Mouse (Mus musculus): ENCODE measurements around the gene H2-T24. TPM values are rescaled to one million over a fixed set of nuclear protein-coding genes. Genes with fewer than 3 reads are reported as not detected.

H2-T24 gene
- total RNA-seq (2023): 25.7 TPM

GRCm38 (mm10) chr17:36020191-36021073, at the start of gene H2-T24:
TSS of gene H2-T24 (minus strand) at chr17:36020560.

GRCm38 (mm10) chr17:36058362-36058761, 38.0 kb upstream of the H2-T24 start, which contains the start of gene Gm11127:
TSS of gene Gm11127 (minus strand) at chr17:36058371.

GRCm38 (mm10) chr17:36042610-36043169, 22.3 kb upstream of the H2-T24 start, which contains the start of the genes H2-T22 and Gm6034:
TSS of gene H2-T22 (minus strand) at chr17:36042747.
TSS of gene Gm6034 (plus strand) at chr17:36042961.

GRCm38 (mm10) chr17:36032351-36032875, 12.1 kb upstream of the H2-T24 start, which contains the start of gene H2-T23:
TSS of gene H2-T23 (minus strand) at chr17:36032855.

GRCm38 (mm10) chr17:35979401-35980362, 40.7 kb downstream of the H2-T24 start, which contains the start of the genes Gnl1 and Prr3:
TSS of gene Gnl1 (plus strand) at chr17:35979851.
TSS of gene Prr3 (minus strand) at chr17:35980236.

GRCm38 (mm10) chr17:35969418-35970389, 50.7 kb downstream of the H2-T24 start, which contains the start of gene Abcf1:
TSS of gene Abcf1 (minus strand) at chr17:35969761.

Other genes with a start within 250 kb of the H2-T24 start
- 6.3 TPM for gene Ier3, start 198.9 kb downstream of the H2-T24 start, total RNA-seq (2023)
- 46.7 TPM for gene Flot1, start 197.3 kb downstream of the H2-T24 start, total RNA-seq (2023)
- 496 TPM for gene Tubb5, start 182.3 kb downstream of the H2-T24 start, total RNA-seq (2023)
- gene Mdc1, start 179.0 kb downstream of the H2-T24 start, total RNA-seq (2023): 79.2 TPM
- gene Nrm, start 159.2 kb downstream of the H2-T24 start, total RNA-seq (2023): 19.7 TPM
- 272 TPM for gene Ppp1r18, start 155.0 kb downstream of the H2-T24 start, total RNA-seq (2023)
- 95.2 TPM for gene Dhx16, start 140.7 kb downstream of the H2-T24 start, total RNA-seq (2023)
- 30.0 TPM for gene 2310061I04Rik, start 123.1 kb downstream of the H2-T24 start, total RNA-seq (2023)
- 13.5 TPM for gene Atat1, start 110.5 kb downstream of the H2-T24 start, total RNA-seq (2023)
- 61.0 TPM for gene Mrps18b, start 104.2 kb downstream of the H2-T24 start, total RNA-seq (2023)
- gene Ppp1r10, start 104.1 kb downstream of the H2-T24 start, total RNA-seq (2023): 184 TPM
- gene Abcf1, start 50.8 kb downstream of the H2-T24 start, total RNA-seq (2023): 129 TPM
- 61.6 TPM for gene Gnl1, start 40.7 kb downstream of the H2-T24 start, total RNA-seq (2023)
- gene Prr3, start 40.3 kb downstream of the H2-T24 start, total RNA-seq (2023): 67.0 TPM
- 302 TPM for gene H2-T23, start 12.3 kb upstream of the H2-T24 start, total RNA-seq (2023)
- gene H2-T22, start 22.2 kb upstream of the H2-T24 start, total RNA-seq (2023): 187 TPM
- gene Gm6034, start 22.4 kb upstream of the H2-T24 start, total RNA-seq (2023): 1.3 TPM
- 87.5 TPM for gene Gm11127, start 37.8 kb upstream of the H2-T24 start, total RNA-seq (2023)
- 10.8 TPM for gene Gm19684, start 101.1 kb upstream of the H2-T24 start, total RNA-seq (2023)
- 15.3 TPM for gene Gm7030, start 108.9 kb upstream of the H2-T24 start, total RNA-seq (2023)
- not detected for gene Gm8909, start 148.0 kb upstream of the H2-T24 start, total RNA-seq (2023)
- gene H2-T3, start 169.7 kb upstream of the H2-T24 start, total RNA-seq (2023): 1.2 TPM
- 86.3 TPM for gene Rpp21, start 237.5 kb upstream of the H2-T24 start, total RNA-seq (2023)

Measured in CD4-positive naive resting alpha-beta T cell, adult 57 days (primary cell).